Mouse (Mus musculus) thymus, postnatal 4 days (tissue): Measurements from ENCODE around the gene Sec24d.

Experiments
- DNase-seq: peaks from one replicate; pipeline ENCODE4 v3.0.0; 2021

Sec24d gene

GRCm38 (mm10) chr3:123411821-123412578, 144.7 kb downstream of the Sec24d start:
- no peak for DNase-seq

GRCm38 (mm10) chr3:123413173-123413572, 145.9 kb downstream of the Sec24d start:
- no peak for DNase-seq
